Mouse (Mus musculus): ENCODE results near the gene Rfc5. TPM values are rescaled to one million over a fixed set of nuclear protein-coding genes. Genes with fewer than 3 reads are reported as not detected.
"Not testable (repeated sequence)": the region's sequence is repeated elsewhere in the genome, so short reads cannot be mapped to it uniquely, and the experiment has no call there.

Rfc5 gene
- polyA plus RNA-seq, 1 experiment from 2014 or later = 28.8 TPM

GRCm38 (mm10) chr5:117413507-117414501, 25.0 kb upstream of the Rfc5 start, which contains the start of gene Ksr2:
Ksr2 (plus strand) TSS chr5:117414000.
- TF ChIP-seq EP300 (optimal IDR thresholded peaks at IDR 0.05) (no peak), CTCF (IDR thresholded peaks at IDR 0.05; ENCODE audit: low read depth) (0 out of 2 replicates have a peak, but pooled peaks have one; percentile 2)
- under 1% methylated on average over 79 of the region's 89 CpGs for WGBS
- peak within 1 kb of the TSS; percentile 89 for H3K4me2 ChIP-seq (replicated peaks; ENCODE audit: low read depth)
- no peaks in the 10 kb centered on the region for H3K36me3 ChIP-seq (ENCODE audit: control insufficient read depth, insufficient read depth, low read length)
- H3K27ac ChIP-seq (replicated peaks) = 0 out of 2 replicates have a peak within 1 kb of the TSS, but pooled peaks have one; percentile 30
- peak within 1 kb of the TSS; percentile 51 for H3K4me3 ChIP-seq (ENCODE audit: low read depth, low read length)
- H3K9me3 ChIP-seq (ENCODE audit: control insufficient read depth, low read length) = no peaks in the 10 kb centered on the region
- peak within 1 kb of the TSS; percentile 41; the same call in 1 of the 2 replicates for H3K9ac ChIP-seq (ENCODE audit: low read length)
- no peaks in the 10 kb centered on the region for H3K4me1 ChIP-seq (replicated peaks; ENCODE audit: control insufficient read depth, insufficient read depth)
- ATAC-seq (ENCODE audit: low FRiP score, low TSS enrichment) (peak; percentile 88), DNase-seq (ENCODE audit: low spot score) (peak; percentile 84)
- no peaks in the 10 kb centered on the region for H3K27me3 ChIP-seq (ENCODE audit: control insufficient read depth, insufficient read depth, low read length)

- TF ChIP-seq EP300 (optimal IDR thresholded peaks at IDR 0.05) (no peak), CTCF (IDR thresholded peaks at IDR 0.05; ENCODE audit: low read depth) (no peak)
- no peaks in the 10 kb centered on the region for H3K36me3 ChIP-seq (ENCODE audit: control insufficient read depth, insufficient read depth, low read length)
- H3K4me3 ChIP-seq (ENCODE audit: low read depth, low read length) = no peak overlapping the region
- no peaks in the 10 kb centered on the region for H3K9me3 ChIP-seq (ENCODE audit: control insufficient read depth, low read length)
- H3K4me2 ChIP-seq (replicated peaks; ENCODE audit: low read depth) = no peak overlapping the region
- H3K27me3 ChIP-seq (ENCODE audit: control insufficient read depth, insufficient read depth, low read length) = no peaks in the 10 kb centered on the region
- ATAC-seq (ENCODE audit: low FRiP score, low TSS enrichment) = no peak
- no peaks in the 10 kb centered on the region for H3K4me1 ChIP-seq (replicated peaks; ENCODE audit: control insufficient read depth, insufficient read depth)
- no peak for DNase-seq (ENCODE audit: low spot score)
- H3K9ac ChIP-seq (ENCODE audit: low read length) = no peak overlapping the region
- H3K27ac ChIP-seq (replicated peaks) = no peak overlapping the region
- 67% methylated on average over 6 of the region's 6 CpGs for WGBS
Observed at GRCm38 (mm10) chr5:117409369-117409768, 20.5 kb upstream of the Rfc5 start.

GRCm38 (mm10) chr5:117408216-117408615, 19.4 kb upstream of the Rfc5 start:
- Histone ChIP-seq H3K9me3 (ENCODE audit: control insufficient read depth, low read length) (no peaks in the 10 kb centered on the region), H3K27me3 (ENCODE audit: control insufficient read depth, insufficient read depth, low read length) (no peaks in the 10 kb centered on the region), H3K27ac (replicated peaks) (no peak overlapping the region), H3K4me1 (replicated peaks; ENCODE audit: control insufficient read depth, insufficient read depth) (no peaks in the 10 kb centered on the region), H3K36me3 (ENCODE audit: control insufficient read depth, insufficient read depth, low read length) (no peaks in the 10 kb centered on the region), H3K4me2 (replicated peaks; ENCODE audit: low read depth) (no peak overlapping the region), H3K9ac (ENCODE audit: low read length) (no peak overlapping the region), H3K4me3 (ENCODE audit: low read depth, low read length) (no peak overlapping the region)
- TF ChIP-seq CTCF (IDR thresholded peaks at IDR 0.05; ENCODE audit: low read depth) (peak; percentile 72), EP300 (optimal IDR thresholded peaks at IDR 0.05) (no peak)
- ATAC-seq (ENCODE audit: low FRiP score, low TSS enrichment) (no peak), DNase-seq (ENCODE audit: low spot score) (peak; percentile 36)
- WGBS = 64% methylated on average over 4 of the region's 4 CpGs

- not testable (repeated sequence) for DNase-seq (ENCODE audit: low spot score); H3K9ac ChIP-seq (ENCODE audit: low read length); H3K9me3 ChIP-seq (ENCODE audit: control insufficient read depth, low read length); ATAC-seq (ENCODE audit: low FRiP score, low TSS enrichment); H3K4me2 ChIP-seq (replicated peaks; ENCODE audit: low read depth); H3K27ac ChIP-seq (replicated peaks); H3K4me3 ChIP-seq (ENCODE audit: low read depth, low read length); H3K36me3 ChIP-seq (ENCODE audit: control insufficient read depth, insufficient read depth, low read length); H3K27me3 ChIP-seq (ENCODE audit: control insufficient read depth, insufficient read depth, low read length); H3K4me1 ChIP-seq (replicated peaks; ENCODE audit: control insufficient read depth, insufficient read depth)
- 68% methylated on average over 2 of the region's 2 CpGs for WGBS
Observed at GRCm38 (mm10) chr5:117404671-117405070, 15.8 kb upstream of the Rfc5 start.

- H3K9me3 ChIP-seq (ENCODE audit: control insufficient read depth, low read length) = no peaks in the 10 kb centered on the region
- peak; percentile 26 for DNase-seq (ENCODE audit: low spot score)
- H3K4me2 ChIP-seq (replicated peaks; ENCODE audit: low read depth) = no peak overlapping the region
- peak; percentile 49; the same call in 1 of the 2 replicates for ATAC-seq (ENCODE audit: low FRiP score, low TSS enrichment)
- no peak overlapping the region for H3K27ac ChIP-seq (replicated peaks)
- WGBS = 69% methylated on average over 8 of the region's 8 CpGs
- H3K27me3 ChIP-seq (ENCODE audit: control insufficient read depth, insufficient read depth, low read length) = no peaks in the 10 kb centered on the region
- no peak overlapping the region for H3K9ac ChIP-seq (ENCODE audit: low read length)
- no peak for TF ChIP-seq EP300 (optimal IDR thresholded peaks at IDR 0.05)
- no peak for TF ChIP-seq CTCF (IDR thresholded peaks at IDR 0.05; ENCODE audit: low read depth)
- no peak overlapping the region for H3K4me3 ChIP-seq (ENCODE audit: low read depth, low read length)
- H3K36me3 ChIP-seq (ENCODE audit: control insufficient read depth, insufficient read depth, low read length) = no peaks in the 10 kb centered on the region
- no peaks in the 10 kb centered on the region for H3K4me1 ChIP-seq (replicated peaks; ENCODE audit: control insufficient read depth, insufficient read depth)
Observed at GRCm38 (mm10) chr5:117403609-117404008, 14.8 kb upstream of the Rfc5 start.

- no peaks in the 10 kb centered on the region for H3K27me3 ChIP-seq (ENCODE audit: control insufficient read depth, insufficient read depth, low read length)
- H3K9me3 ChIP-seq (ENCODE audit: control insufficient read depth, low read length) = no peaks in the 10 kb centered on the region
- no peaks in the 10 kb centered on the region for H3K4me1 ChIP-seq (replicated peaks; ENCODE audit: control insufficient read depth, insufficient read depth)
- H3K4me3 ChIP-seq (ENCODE audit: low read depth, low read length) = no peak overlapping the region
- no peak overlapping the region for H3K4me2 ChIP-seq (replicated peaks; ENCODE audit: low read depth)
- no peaks in the 10 kb centered on the region for H3K36me3 ChIP-seq (ENCODE audit: control insufficient read depth, insufficient read depth, low read length)
- H3K9ac ChIP-seq (ENCODE audit: low read length) = no peak overlapping the region
- DNase-seq (ENCODE audit: low spot score) (no peak), ATAC-seq (ENCODE audit: low FRiP score, low TSS enrichment) (no peak)
- 70% methylated on average over 9 of the region's 9 CpGs for WGBS
- no peak for TF ChIP-seq EP300 (optimal IDR thresholded peaks at IDR 0.05)
- TF ChIP-seq CTCF (IDR thresholded peaks at IDR 0.05; ENCODE audit: low read depth) = no peak
- H3K27ac ChIP-seq (replicated peaks) = no peak overlapping the region
Observed at GRCm38 (mm10) chr5:117399281-117399680, 10.4 kb upstream of the Rfc5 start.
